Mouse (Mus musculus): ENCODE measurements around the gene Sema4a.
"Not testable (repeated sequence)": the region's sequence is repeated elsewhere in the genome, so short reads cannot be mapped to it uniquely, and the experiment has no call there.

Gene Sema4a

GRCm38 (mm10) chr3:88454762-88455587 lies 6.0 kb downstream of the Sema4a start:
- DNase-seq, result no peak

GRCm38 (mm10) chr3:88453986-88454385 lies 7.0 kb downstream of the Sema4a start:
- DNase-seq, result peak in 1 of 2 experiments; percentile 43

GRCm38 (mm10) chr3:88453369-88453768 lies 7.6 kb downstream of the Sema4a start:
- DNase-seq, result no peak

- DNase-seq, result no peak
Observed at GRCm38 (mm10) chr3:88452716-88453115, 8.3 kb downstream of the Sema4a start.

GRCm38 (mm10) chr3:88452246-88452645 lies 8.7 kb downstream of the Sema4a start:
- no peak for DNase-seq

- DNase-seq, result no peak
Observed at GRCm38 (mm10) chr3:88450379-88451131, 10.4 kb downstream of the Sema4a start.

- no peak for DNase-seq
Observed at GRCm38 (mm10) chr3:88449395-88450023, 11.5 kb downstream of the Sema4a start.

- DNase-seq, result no peak
Observed at GRCm38 (mm10) chr3:88448443-88448842, 12.5 kb downstream of the Sema4a start.

- no peak for DNase-seq
Observed at GRCm38 (mm10) chr3:88447676-88448183, 13.3 kb downstream of the Sema4a start.

- DNase-seq, result no peak
Observed at GRCm38 (mm10) chr3:88446471-88447123, 14.4 kb downstream of the Sema4a start.

GRCm38 (mm10) chr3:88442888-88443287 lies 18.1 kb downstream of the Sema4a start:
- no peak for DNase-seq

GRCm38 (mm10) chr3:88442488-88442887 lies 18.5 kb downstream of the Sema4a start:
- no peak for DNase-seq

- peak in 1 of 2 experiments; percentile 55 for DNase-seq
Observed at GRCm38 (mm10) chr3:88440500-88441381, 20.2 kb downstream of the Sema4a start.

GRCm38 (mm10) chr3:88439582-88439981 lies 21.4 kb downstream of the Sema4a start:
- DNase-seq, result no peak

GRCm38 (mm10) chr3:88437454-88437853 lies 23.5 kb downstream of the Sema4a start:
- no peak for DNase-seq

GRCm38 (mm10) chr3:88436395-88437201 lies 24.4 kb downstream of the Sema4a start:
- peak in 1 of 2 experiments; percentile 47 for DNase-seq

- DNase-seq, result no peak
Observed at GRCm38 (mm10) chr3:88435515-88435914, 25.5 kb downstream of the Sema4a start.

GRCm38 (mm10) chr3:88428639-88429038 lies 32.3 kb downstream of the Sema4a start:
- not testable (repeated sequence) for DNase-seq

GRCm38 (mm10) chr3:88427342-88427905 lies 33.6 kb downstream of the Sema4a start:
- no peak for DNase-seq

- no peak for DNase-seq
Observed at GRCm38 (mm10) chr3:88425708-88426420, 35.1 kb downstream of the Sema4a start.

Data from spleen, adult 18-20 months (tissue).